Mouse (Mus musculus) MEL (cell line): ENCODE results near the gene Olfr1282. TPM values are rescaled to one million over a fixed set of nuclear protein-coding genes. Genes with fewer than 3 reads are reported as not detected.

Experiments
- polyA plus RNA-seq, 2 experiments: library from polyadenylated mRNA; stranded (reverse) in 1 of 2; unstranded in 1 of 2; fragments of >175 nt in 1 of 2; fragments of >200 nt in 1 of 2; gene quantifications; 2 replicates each; pipeline versions ENCODE4 v1.2.1 to v1.2.4; 2012; ENCODE audit warnings: low replicate concordance in 2 of 2, low read depth in 1 of 2; ENCODE audit not compliant: insufficient read length in 2 of 2, insufficient read depth in 1 of 2, missing spikeins in 1 of 2
- total RNA-seq: library from RNA; depleted of rRNA; stranded (reverse); fragments of 300-350 nt; gene quantifications from 2 replicates; pipeline ENCODE4 v1.2.3, GENCODE M21; 2012; rRNA removed

The Olfr1282 gene
- total and polyA plus RNA-seq, 3 experiments = not detected

Other genes with a start within 250 kb of the Olfr1282 start
- gene Gm13941, start 230.1 kb downstream of the Olfr1282 start, total RNA-seq = not detected in 2 replicates
- not detected for gene Gm13941, start 230.1 kb downstream of the Olfr1282 start, polyA plus RNA-seq
- gene Gm15130, start 183.1 kb downstream of the Olfr1282 start, total RNA-seq = not detected in 2 replicates
- not detected for gene Gm15130, start 183.1 kb downstream of the Olfr1282 start, polyA plus RNA-seq
- gene 4930430A15Rik, start 106.5 kb downstream of the Olfr1282 start, total RNA-seq = not detected in 2 replicates
- not detected for gene 4930430A15Rik, start 106.5 kb downstream of the Olfr1282 start, polyA plus RNA-seq
- gene Olfr1275, start 100.8 kb downstream of the Olfr1282 start, total RNA-seq = not detected in 2 replicates
- not detected for gene Olfr1275, start 100.8 kb downstream of the Olfr1282 start, polyA plus RNA-seq
- gene Olfr1276, start 81.6 kb downstream of the Olfr1282 start, total RNA-seq = not detected in 2 replicates
- gene Olfr1276, start 81.6 kb downstream of the Olfr1282 start, polyA plus RNA-seq = not detected
- not detected in 2 replicates for gene Olfr1277, start 62.0 kb downstream of the Olfr1282 start, total RNA-seq
- gene Olfr1277, start 62.0 kb downstream of the Olfr1282 start, polyA plus RNA-seq = not detected
- gene Olfr1278, start 45.9 kb downstream of the Olfr1282 start, total RNA-seq = not detected in 2 replicates
- not detected for gene Olfr1278, start 45.9 kb downstream of the Olfr1282 start, polyA plus RNA-seq
- not detected in 2 replicates for gene Olfr1279, start 35.4 kb downstream of the Olfr1282 start, total RNA-seq
- gene Olfr1279, start 35.4 kb downstream of the Olfr1282 start, polyA plus RNA-seq = not detected
- not detected in 2 replicates for gene Olfr1280, start 22.1 kb downstream of the Olfr1282 start, total RNA-seq
- gene Olfr1280, start 22.1 kb downstream of the Olfr1282 start, polyA plus RNA-seq = not detected
- gene Olfr1281, start 9.6 kb downstream of the Olfr1282 start, total RNA-seq = not detected in 2 replicates
- gene Olfr1281, start 9.6 kb downstream of the Olfr1282 start, polyA plus RNA-seq = not detected
- not detected in 2 replicates for gene Olfr1283, start 30.7 kb upstream of the Olfr1282 start, total RNA-seq
- gene Olfr1283, start 30.7 kb upstream of the Olfr1282 start, polyA plus RNA-seq = not detected
- not detected in 2 replicates for gene Olfr1284, start 39.4 kb upstream of the Olfr1282 start, total RNA-seq
- not detected for gene Olfr1284, start 39.4 kb upstream of the Olfr1282 start, polyA plus RNA-seq
- not detected in 2 replicates for gene Olfr1286, start 87.0 kb upstream of the Olfr1282 start, total RNA-seq
- not detected for gene Olfr1286, start 87.0 kb upstream of the Olfr1282 start, polyA plus RNA-seq
- not detected in 2 replicates for gene Olfr1287, start 113.1 kb upstream of the Olfr1282 start, total RNA-seq
- not detected for gene Olfr1287, start 113.1 kb upstream of the Olfr1282 start, polyA plus RNA-seq
- gene Olfr1288, start 138.0 kb upstream of the Olfr1282 start, total RNA-seq = not detected in 2 replicates
- not detected for gene Olfr1288, start 138.0 kb upstream of the Olfr1282 start, polyA plus RNA-seq
- gene Olfr1289, start 144.7 kb upstream of the Olfr1282 start, total RNA-seq = not detected in 2 replicates
- not detected for gene Olfr1289, start 144.7 kb upstream of the Olfr1282 start, polyA plus RNA-seq
- gene Olfr1290, start 157.8 kb upstream of the Olfr1282 start, total RNA-seq = not detected in 2 replicates
- not detected for gene Olfr1290, start 157.8 kb upstream of the Olfr1282 start, polyA plus RNA-seq
- not detected in 2 replicates for gene Olfr1291-ps1, start 161.1 kb upstream of the Olfr1282 start, total RNA-seq
- not detected for gene Olfr1291-ps1, start 161.1 kb upstream of the Olfr1282 start, polyA plus RNA-seq
- not detected in 2 replicates for gene Olfr1293-ps, start 189.1 kb upstream of the Olfr1282 start, total RNA-seq
- not detected for gene Olfr1293-ps, start 189.1 kb upstream of the Olfr1282 start, polyA plus RNA-seq
- gene Olfr1294, start 204.2 kb upstream of the Olfr1282 start, total RNA-seq = not detected in 2 replicates
- not detected for gene Olfr1294, start 204.2 kb upstream of the Olfr1282 start, polyA plus RNA-seq
- gene Olfr1295, start 233.6 kb upstream of the Olfr1282 start, total RNA-seq = not detected in 2 replicates
- not detected for gene Olfr1295, start 233.6 kb upstream of the Olfr1282 start, polyA plus RNA-seq